Mouse (Mus musculus): ENCODE results near the gene Adam8. TPM values are rescaled to one million over a fixed set of nuclear protein-coding genes. Genes with fewer than 3 reads are reported as not detected.
A peak's percentile ranks its signal among the peaks of the same experiment; 100 is the strongest.

Adam8 gene
- polyA plus RNA-seq, 1 experiment from 2014 or later = 1.8 TPM

MicroRNA genes within 50 kb of the gene (microRNA counts, 519-probe panel; counts per million panel counts)
- microRNA mmu-miR-202-3p (2,180 counts per million, percentile 36 among the panel's probes with 10 or more counts), microRNA mmu-miR-202-5p (2,443 counts per million, percentile 63 among the panel's probes with 10 or more counts)

Small RNA genes within 50 kb of the gene (microRNA-seq; reads per million reads assigned to microRNA genes)
- gene Mir202 (not detected), gene Mir7062 (not detected), gene mmu-mir-7686 (not detected)

Other genes with a start within 250 kb of the Adam8 start
- gene Adgra1, start 158.4 kb downstream of the Adam8 start, polyA plus RNA-seq (2015; fragmentation: Nextera tagmentation; extraction: Ambion mirVana) = 0.12 TPM in 1 of 2 replicates, not detected in the other
- not detected in 2 replicates for gene Kndc1, start 97.9 kb downstream of the Adam8 start, polyA plus RNA-seq (2015; fragmentation: Nextera tagmentation; extraction: Ambion mirVana)
- not detected in 2 replicates for gene Utf1, start 48.8 kb downstream of the Adam8 start, polyA plus RNA-seq (2015; fragmentation: Nextera tagmentation; extraction: Ambion mirVana)
- not detected in 2 replicates for gene 6430531B16Rik, start 13.8 kb downstream of the Adam8 start, polyA plus RNA-seq (2015; fragmentation: Nextera tagmentation; extraction: Ambion mirVana)
- gene Zfp511, start 43.8 kb upstream of the Adam8 start, polyA plus RNA-seq (2015; fragmentation: Nextera tagmentation; extraction: Ambion mirVana) = 15.5 and 16.5 TPM in 2 replicates
- gene Tubgcp2, start 44.1 kb upstream of the Adam8 start, polyA plus RNA-seq (2015; fragmentation: Nextera tagmentation; extraction: Ambion mirVana) = 22.2 and 23.3 TPM in 2 replicates
- not detected in 2 replicates for gene Msx3, start 56.5 kb upstream of the Adam8 start, polyA plus RNA-seq (2015; fragmentation: Nextera tagmentation; extraction: Ambion mirVana)
- not detected in 2 replicates for gene Caly, start 90.0 kb upstream of the Adam8 start, polyA plus RNA-seq (2015; fragmentation: Nextera tagmentation; extraction: Ambion mirVana)
- gene Prap1, start 100.8 kb upstream of the Adam8 start, polyA plus RNA-seq (2015; fragmentation: Nextera tagmentation; extraction: Ambion mirVana) = 9.5 TPM in 1 of 2 replicates, not detected in the other
- gene Fuom, start 109.9 kb upstream of the Adam8 start, polyA plus RNA-seq (2015; fragmentation: Nextera tagmentation; extraction: Ambion mirVana) = 8.4 and 11.6 TPM in 2 replicates
- gene Paox, start 123.2 kb upstream of the Adam8 start, polyA plus RNA-seq (2015; fragmentation: Nextera tagmentation; extraction: Ambion mirVana) = 11.0 and 14.3 TPM in 2 replicates
- 122 and 131 TPM in 2 replicates for gene Echs1, start 123.9 kb upstream of the Adam8 start, polyA plus RNA-seq (2015; fragmentation: Nextera tagmentation; extraction: Ambion mirVana)
- 13.0 and 13.1 TPM in 2 replicates for gene Mtg1, start 145.0 kb upstream of the Adam8 start, polyA plus RNA-seq (2015; fragmentation: Nextera tagmentation; extraction: Ambion mirVana)
- gene Sprn, start 162.3 kb upstream of the Adam8 start, polyA plus RNA-seq (2015; fragmentation: Nextera tagmentation; extraction: Ambion mirVana) = not detected in 2 replicates
- not detected in 2 replicates for gene Olfr522, start 172.2 kb upstream of the Adam8 start, polyA plus RNA-seq (2015; fragmentation: Nextera tagmentation; extraction: Ambion mirVana)
- not detected in 2 replicates for gene Olfr523, start 180.7 kb upstream of the Adam8 start, polyA plus RNA-seq (2015; fragmentation: Nextera tagmentation; extraction: Ambion mirVana)
- not detected in 2 replicates for gene Olfr524, start 213.4 kb upstream of the Adam8 start, polyA plus RNA-seq (2015; fragmentation: Nextera tagmentation; extraction: Ambion mirVana)
- 0.05 and 0.06 TPM in 2 replicates for gene Cd163l1, start 225.7 kb upstream of the Adam8 start, polyA plus RNA-seq (2015; fragmentation: Nextera tagmentation; extraction: Ambion mirVana)

Data from liver, embryonic 16.5 days (tissue).